Mouse (Mus musculus): ENCODE results near the gene Gm37419.

DNA sequence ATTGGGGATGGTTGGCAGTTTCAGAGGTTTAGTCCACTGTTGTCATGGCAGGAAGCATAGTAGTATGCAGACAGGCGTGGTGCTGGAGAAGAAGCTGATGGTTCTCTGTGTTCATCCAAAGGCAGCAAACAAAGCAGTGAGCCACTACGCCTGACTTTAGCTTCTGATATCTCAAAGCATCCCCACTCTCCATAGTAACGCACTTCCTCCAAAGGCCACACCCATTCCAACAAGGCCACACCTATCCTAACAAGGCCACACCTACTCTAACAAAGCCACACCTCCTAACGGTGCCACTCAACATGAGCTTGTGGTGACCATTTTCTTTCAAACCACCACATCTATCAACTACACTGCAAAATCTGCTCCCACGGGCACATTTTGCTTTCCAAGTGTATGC, 45.0 kb downstream of the Gm37419 start:
- TF ChIP-seq CTCF (IDR thresholded peaks at IDR 0.05; ENCODE audit: borderline replicate concordance, insufficient read depth, low read depth, low read length) (no peak), POLR2A (IDR thresholded peaks at IDR 0.05; ENCODE audit: borderline replicate concordance, insufficient read depth, low read length) (no peak)
